Mouse (Mus musculus) lung, postnatal 0 days (tissue): ENCODE measurements around the gene Efnb3.

ENCODE experiments used
- CTCF ChIP-seq: IDR thresholded peaks from 2 replicates; pipeline ENCODE4 v1.5.1; 2016; ENCODE audit warnings: antibody characterized with exemption, mild to moderate bottlenecking
- EP300 ChIP-seq: IDR thresholded peaks from 2 replicates; pipeline ENCODE4 v1.6.1; 2016; ENCODE audit warnings: antibody characterized with exemption, mild to moderate bottlenecking, control low read depth

- TF ChIP-seq CTCF (no peak), EP300 (no peak)
These were observed 34.8 kb upstream of the Efnb3 start for GRCm38 (mm10) chr11:69594853-69595252.
